Mouse (Mus musculus) E14TG2a.4 (cell line): Measurements from ENCODE around the gene Gm20388.

Source experiments
- CTCF ChIP-seq: conservative IDR thresholded peaks from 2 replicates; pipeline ENCODE4 v1.5.1; 2014; ENCODE audit warnings: low read length
- NANOG ChIP-seq: IDR thresholded peaks from 2 replicates; pipeline ENCODE4 v1.6.1; 2014; ENCODE audit warnings: borderline replicate concordance, low read length, mixed read lengths
- POU5F1 ChIP-seq: IDR thresholded peaks from 2 replicates; pipeline ENCODE4 v1.6.1; 2014; ENCODE audit warnings: low read length, borderline replicate concordance

GRCm38 (mm10) chr8:120228781-120229573 is 318.3 kb downstream of the Gm20388 start:
- TF ChIP-seq CTCF (no peak), POU5F1 (no peak), NANOG (no peak)
